ENCODE assay signal across 8 mouse cellular contexts in genomic region chr4:117926545-117927482, GRCm38 (mm10). TPM values are rescaled to one million over a fixed set of nuclear protein-coding genes. Genes with fewer than 3 reads are reported as not detected.
DNase-seq lines count a peak whose midpoint lies in the region; ATAC-seq and TF ChIP-seq lines count a peak whose summit lies in the region.

No protein-coding gene starts in this region.

- ATAC-seq in hindbrain, embryonic 11.5 days (ENCODE audit: low FRiP score): peak; percentile 75
- ATAC-seq in limb, embryonic 14.5 days (ENCODE audit: low FRiP score, low read depth): peak; percentile 64
- ATAC-seq in midbrain, postnatal 0 days (ENCODE audit: low FRiP score): peak; percentile 75

- peaks cover 14% of the 10 kb centered on the region for H3K9me3 ChIP-seq in E14TG2a.4 (ENCODE audit: low read length)
- no peaks in the 10 kb centered on the region for H3K9me3 ChIP-seq in hindbrain, embryonic 11.5 days (ENCODE audit: control insufficient read depth, low read length)
- H3K9me3 ChIP-seq in limb, embryonic 14.5 days (ENCODE audit: control insufficient read depth, low read length): no peaks in the 10 kb centered on the region
- H3K9me3 ChIP-seq in midbrain, postnatal 0 days (ENCODE audit: low read length): no peaks in the 10 kb centered on the region

- H3K4me2 ChIP-seq in hindbrain, embryonic 11.5 days (replicated peaks; ENCODE audit: low read depth, low read length): peak overlapping the region; percentile 92
- H3K4me2 ChIP-seq in limb, embryonic 14.5 days (replicated peaks; ENCODE audit: low read depth, low read length, severe bottlenecking): peak overlapping the region; percentile 94
- H3K4me2 ChIP-seq in midbrain, postnatal 0 days (ENCODE audit: low read depth, low read length, poor library complexity, severe bottlenecking): peak overlapping the region; percentile 96

- H3K4me1 ChIP-seq in E14TG2a.4 (replicated peaks; ENCODE audit: low read depth, low read length): peaks cover 33% of the 10 kb centered on the region
- peaks cover 6% of the 10 kb centered on the region for H3K4me1 ChIP-seq in hindbrain, embryonic 11.5 days (replicated peaks; ENCODE audit: control insufficient read depth, insufficient read depth, low read length)
- peaks cover 24% of the 10 kb centered on the region for H3K4me1 ChIP-seq in limb, embryonic 14.5 days (ENCODE audit: control insufficient read depth, insufficient read depth, low read length)
- peaks cover 5% of the 10 kb centered on the region; the same call in 1 of the 2 replicates for H3K4me1 ChIP-seq in midbrain, postnatal 0 days (ENCODE audit: insufficient read depth, low read length)

- H3K27ac ChIP-seq in hindbrain, embryonic 11.5 days (ENCODE audit: low read depth, low read length): no peak overlapping the region
- no peak overlapping the region for H3K27ac ChIP-seq in limb, embryonic 14.5 days (replicated peaks; ENCODE audit: low read depth, low read length)
- no peak overlapping the region for H3K27ac ChIP-seq in midbrain, postnatal 0 days (ENCODE audit: low read depth, low read length)

- H3K36me3 ChIP-seq in E14TG2a.4 (ENCODE audit: insufficient read depth, low read length): peaks cover 9% of the 10 kb centered on the region; the same call in 1 of the 2 replicates
- no peaks in the 10 kb centered on the region for H3K36me3 ChIP-seq in hindbrain, embryonic 11.5 days (ENCODE audit: control insufficient read depth, insufficient read depth, low read length)
- H3K36me3 ChIP-seq in limb, embryonic 14.5 days (ENCODE audit: control insufficient read depth, insufficient read depth, low read length): peaks cover under 1% of the 10 kb centered on the region; the same call in 1 of the 2 replicates
- 0 out of 2 replicates have a peak, but pooled peaks cover 2% of the 10 kb centered on the region for H3K36me3 ChIP-seq in midbrain, postnatal 0 days (ENCODE audit: insufficient read depth, low read length)

- H3K9ac ChIP-seq in hindbrain, embryonic 11.5 days (ENCODE audit: low read depth, low read length): peak overlapping the region; percentile 59
- H3K9ac ChIP-seq in limb, embryonic 14.5 days (ENCODE audit: low read depth, low read length, severe bottlenecking): peak overlapping the region; percentile 55
- peak overlapping the region; percentile 61 for H3K9ac ChIP-seq in midbrain, postnatal 0 days (replicated peaks; ENCODE audit: low read length, poor library complexity, severe bottlenecking)

- H3K27me3 ChIP-seq in E14TG2a.4 (ENCODE audit: insufficient read depth, low read length): peaks cover 83% of the 10 kb centered on the region
- H3K27me3 ChIP-seq in hindbrain, embryonic 11.5 days (ENCODE audit: control insufficient read depth, insufficient read depth, low read length): peaks cover 45% of the 10 kb centered on the region
- H3K27me3 ChIP-seq in limb, embryonic 14.5 days (ENCODE audit: control insufficient read depth, insufficient read depth, low read length): peaks cover 26% of the 10 kb centered on the region
- peaks cover 17% of the 10 kb centered on the region for H3K27me3 ChIP-seq in midbrain, postnatal 0 days (ENCODE audit: insufficient read depth, low read length)

- TF ChIP-seq CTCF in E14TG2a.4 (conservative IDR thresholded peaks at IDR 0.05; ENCODE audit: low read length): no peak
- no peak for TF ChIP-seq CTCF in midbrain, postnatal 0 days (IDR thresholded peaks at IDR 0.05)

- H3K4me3 ChIP-seq in E14TG2a.4 (replicated peaks; ENCODE audit: low read length): peak overlapping the region; percentile 80
- peak overlapping the region; percentile 47 for H3K4me3 ChIP-seq in hindbrain, embryonic 11.5 days (ENCODE audit: low read depth, low read length)
- peak overlapping the region; percentile 42 for H3K4me3 ChIP-seq in limb, embryonic 14.5 days (replicated peaks; ENCODE audit: low read length)
- peak overlapping the region; percentile 51 for H3K4me3 ChIP-seq in midbrain, postnatal 0 days (ENCODE audit: low read depth, low read length)

- DNase-seq in adrenal gland, postnatal 10 days: peak; percentile 52
- no peak for DNase-seq in adrenal gland, adult 18-20 months (ENCODE audit: low spot score in 2 of 2)
- DNase-seq in embryo, embryonic 10.5 days (ENCODE audit: low spot score): peak; percentile 50
- DNase-seq in hindbrain, embryonic 11.5 days (ENCODE audit: low spot score): peak; percentile 71
- DNase-seq in limb, embryonic 14.5 days (ENCODE audit: low spot score): peak; percentile 53
- DNase-seq in midbrain, postnatal 0 days (ENCODE audit: low spot score): peak; percentile 73
- DNase-seq in thymus, postnatal 14 days: peak; percentile 41

- 2% methylated on average over 47 of the region's 71 CpGs for WGBS in hindbrain, embryonic 11.5 days
- WGBS in limb, embryonic 14.5 days: 1% methylated on average over 59 of the region's 71 CpGs
- 1% methylated on average over 70 of the region's 71 CpGs for WGBS in midbrain, postnatal 0 days

- TF ChIP-seq POLR2A in limb, embryonic 14.5 days (IDR thresholded peaks at IDR 0.05; ENCODE audit: borderline replicate concordance, extremely low read depth, insufficient read depth, insufficient read length): no peak

RNA-seq across cellular contexts. Expression of gene Artn, which starts 2.7 kb away (rescaled TPM):
- total RNA-seq in adrenal gland, postnatal 10 days (2021): under 1 TPM; 0.12 to 0.42 TPM
- under 1 TPM in 1 of 2 experiments, not detected in 1; 0.38 TPM for total RNA-seq in adrenal gland, adult 18-20 months (2021)
- polyA plus RNA-seq in hindbrain, embryonic 11.5 days (2014; fragmentation: Nextera tagmentation; extraction: Ambion mirVana): 1.6 and 1.8 TPM in 2 replicates
- 4.1 and 5.7 TPM in 2 replicates for polyA plus RNA-seq in limb, embryonic 14.5 days (2012; rRNA removed)
- polyA plus RNA-seq in limb, embryonic 14.5 days (2014; fragmentation: Nextera tagmentation; extraction: Ambion mirVana): 5.5 and 7.6 TPM in 2 replicates
- 1.7 and 2.0 TPM in 2 replicates for total RNA-seq in midbrain, postnatal 0 days (2014; rRNA removed)
- 0.48 and 0.77 TPM in 2 replicates for polyA plus RNA-seq in midbrain, postnatal 0 days (2015; fragmentation: Nextera tagmentation; extraction: Ambion mirVana)

RNA-seq across cellular contexts. Expression of gene Ipo13, which starts 12.0 kb away (rescaled TPM):
- 10 to 100 TPM; 39.0 to 55.1 TPM for total RNA-seq in adrenal gland, postnatal 10 days (2021)
- total RNA-seq in adrenal gland, adult 18-20 months (2021): 10 to 100 TPM; 51.6 to 56.3 TPM
- 43.8 and 54.5 TPM in 2 replicates for polyA plus RNA-seq in hindbrain, embryonic 11.5 days (2014; fragmentation: Nextera tagmentation; extraction: Ambion mirVana)
- polyA plus RNA-seq in limb, embryonic 14.5 days (2012; rRNA removed): 63.4 and 75.9 TPM in 2 replicates
- 38.8 and 40.4 TPM in 2 replicates for polyA plus RNA-seq in limb, embryonic 14.5 days (2014; fragmentation: Nextera tagmentation; extraction: Ambion mirVana)
- total RNA-seq in midbrain, postnatal 0 days (2014; rRNA removed): 30.8 and 39.9 TPM in 2 replicates
- polyA plus RNA-seq in midbrain, postnatal 0 days (2015; fragmentation: Nextera tagmentation; extraction: Ambion mirVana): 46.0 and 52.4 TPM in 2 replicates

RNA-seq across cellular contexts. Expression of gene Dph2, which starts 35.0 kb away (rescaled TPM):
- total RNA-seq in adrenal gland, postnatal 10 days (2021): 1 to 10 TPM; 5.6 to 7.0 TPM
- total RNA-seq in adrenal gland, adult 18-20 months (2021): 10 to 100 TPM; 11.7 to 13.3 TPM
- 21.0 and 26.8 TPM in 2 replicates for polyA plus RNA-seq in hindbrain, embryonic 11.5 days (2014; fragmentation: Nextera tagmentation; extraction: Ambion mirVana)
- 18.4 and 23.2 TPM in 2 replicates for polyA plus RNA-seq in limb, embryonic 14.5 days (2012; rRNA removed)
- polyA plus RNA-seq in limb, embryonic 14.5 days (2014; fragmentation: Nextera tagmentation; extraction: Ambion mirVana): 17.0 and 18.7 TPM in 2 replicates
- 13.8 and 23.3 TPM in 2 replicates for total RNA-seq in midbrain, postnatal 0 days (2014; rRNA removed)
- 13.3 and 15.9 TPM in 2 replicates for polyA plus RNA-seq in midbrain, postnatal 0 days (2015; fragmentation: Nextera tagmentation; extraction: Ambion mirVana)

RNA-seq across cellular contexts. Expression of gene Atp6v0b, which starts 39.7 kb away (rescaled TPM):
- 100 to 1,000 TPM; 145 to 149 TPM for total RNA-seq in adrenal gland, postnatal 10 days (2021)
- 100 to 1,000 TPM; 222 to 245 TPM for total RNA-seq in adrenal gland, adult 18-20 months (2021)
- 233 and 246 TPM in 2 replicates for polyA plus RNA-seq in hindbrain, embryonic 11.5 days (2014; fragmentation: Nextera tagmentation; extraction: Ambion mirVana)
- polyA plus RNA-seq in limb, embryonic 14.5 days (2012; rRNA removed): 262 and 310 TPM in 2 replicates
- 216 and 224 TPM in 2 replicates for polyA plus RNA-seq in limb, embryonic 14.5 days (2014; fragmentation: Nextera tagmentation; extraction: Ambion mirVana)
- total RNA-seq in midbrain, postnatal 0 days (2014; rRNA removed): 607 and 625 TPM in 2 replicates
- 667 and 754 TPM in 2 replicates for polyA plus RNA-seq in midbrain, postnatal 0 days (2015; fragmentation: Nextera tagmentation; extraction: Ambion mirVana)

RNA-seq across cellular contexts. Expression of gene B4galt2, which starts 43.5 kb away (rescaled TPM):
- total RNA-seq in adrenal gland, postnatal 10 days (2021): 10 to 100 TPM; 14.2 to 17.7 TPM
- 10 to 100 TPM in 1 of 2 experiments, 1 to 10 TPM in 1; 9.9 to 12.9 TPM for total RNA-seq in adrenal gland, adult 18-20 months (2021)
- polyA plus RNA-seq in hindbrain, embryonic 11.5 days (2014; fragmentation: Nextera tagmentation; extraction: Ambion mirVana): 27.3 and 27.9 TPM in 2 replicates
- 95.4 and 149 TPM in 2 replicates for polyA plus RNA-seq in limb, embryonic 14.5 days (2012; rRNA removed)
- polyA plus RNA-seq in limb, embryonic 14.5 days (2014; fragmentation: Nextera tagmentation; extraction: Ambion mirVana): 43.4 and 48.8 TPM in 2 replicates
- total RNA-seq in midbrain, postnatal 0 days (2014; rRNA removed): 238 and 337 TPM in 2 replicates
- 86.8 and 92.9 TPM in 2 replicates for polyA plus RNA-seq in midbrain, postnatal 0 days (2015; fragmentation: Nextera tagmentation; extraction: Ambion mirVana)

Comparison
In these comparisons a context has a peak if more than half of its experiments do, and no peak if none do; other contexts are left out.
1. DNase-seq: peak in adrenal gland, postnatal 10 days (single experiment), embryo, embryonic 10.5 days (single experiment), hindbrain, embryonic 11.5 days (single experiment), limb, embryonic 14.5 days (single experiment), midbrain, postnatal 0 days (single experiment) and thymus, postnatal 14 days (single experiment); none in adrenal gland, adult 18-20 months (0 of 2).
2. Peak in every context shown above with its lines, with median percentiles within 50 percentile points of each other: H3K4me3 ChIP-seq, ATAC-seq, H3K4me2 ChIP-seq and H3K9ac ChIP-seq.